Mouse (Mus musculus): ENCODE measurements at regions not wholly inside any gene's neighbourhood (a gene's known extent, or its start where the extent isn't known, plus 50 kb on each side); places are given as distances from the start of the nearest gene placed in this dataset.

DNA sequence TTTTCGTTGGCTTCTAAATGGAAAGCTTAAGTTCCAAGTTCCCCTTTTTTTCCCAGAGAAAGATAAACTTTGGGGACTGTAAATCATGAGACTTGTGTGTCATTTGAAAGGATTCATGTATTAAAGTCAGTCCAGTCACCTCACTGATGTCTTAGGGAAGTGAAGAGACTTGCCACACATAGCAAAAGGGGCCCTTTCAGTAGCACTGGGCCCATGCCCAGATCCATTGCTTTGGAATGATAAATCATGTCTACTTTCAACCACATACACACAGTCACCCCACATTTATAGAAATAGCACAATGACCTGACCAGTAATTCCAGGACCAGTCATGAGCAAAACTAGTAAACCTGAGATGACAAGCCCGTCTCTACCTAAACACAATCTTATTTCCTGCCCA is 133.2 kb upstream of the Clint1 start:
- no peak for TF ChIP-seq CTCF (IDR thresholded peaks at IDR 0.05; ENCODE audit: borderline replicate concordance, insufficient read depth, low read depth, low read length)
- no peak for TF ChIP-seq POLR2A (IDR thresholded peaks at IDR 0.05; ENCODE audit: borderline replicate concordance, insufficient read depth, low read length)

All from cerebellum, adult 2 months (tissue).